Mouse (Mus musculus) heart, postnatal 0 days (tissue): ENCODE measurements at regions not wholly inside any gene's neighbourhood (a gene's known extent, or its start where the extent isn't known, plus 50 kb on each side); places are given as distances from the start of the nearest gene placed in this dataset.
A peak's percentile ranks its signal among the peaks of the same experiment; 100 is the strongest.

ENCODE experiments used
- ATAC-seq: fragments of 200-750 bp; cut with Nextera tagmentation; 2 replicates; pipeline ENCODE4 v1.8.0; 2017; ENCODE audit warnings: low read depth, moderate number of reproducible peaks, moderate library complexity; ENCODE audit not compliant: insufficient read depth
- DNase-seq: peaks from one replicate; pipeline ENCODE4 v3.0.0-alpha.2; 2016; ENCODE audit warnings: low spot score
- H3K27ac ChIP-seq: fragments of 300-500 bp; sonication (generic); 2 replicates; pipeline ENCODE4 v1.5.1; 2014; ENCODE audit warnings: low read depth, mild to moderate bottlenecking
- H3K27me3 ChIP-seq: fragments of 300-500 bp; sonication (generic); 2 replicates; pipeline ENCODE4 v1.6.1; 2014; ENCODE audit warnings: low read length, mixed read lengths; ENCODE audit not compliant: control insufficient read depth, insufficient read depth
- H3K36me3 ChIP-seq: fragments of 300-500 bp; sonication (generic); replicated peaks from 2 replicates; pipeline ENCODE4 v1.6.1; 2014; ENCODE audit warnings: low read length, mixed read lengths; ENCODE audit not compliant: control insufficient read depth, insufficient read depth
- H3K4me1 ChIP-seq: fragments of 300-500 bp; sonication (generic); 2 replicates; pipeline ENCODE4 v1.6.1; 2014; ENCODE audit warnings: antibody characterized with exemption; ENCODE audit not compliant: control insufficient read depth, insufficient read depth
- H3K4me2 ChIP-seq: fragments of 300-500 bp; sonication (generic); 2 replicates; pipeline ENCODE4 v1.6.1; 2014; ENCODE audit warnings: low read depth, mild to moderate bottlenecking, low read length, moderate library complexity
- H3K4me3 ChIP-seq: fragments of 300-500 bp; sonication (generic); 2 replicates; pipeline ENCODE4 v1.5.1; 2014; ENCODE audit warnings: low read depth, low read length
- H3K9ac ChIP-seq: fragments of 300-500 bp; sonication (generic); replicated peaks from 2 replicates; pipeline ENCODE4 v1.6.1; 2014; ENCODE audit warnings: low read depth, low read length, mixed read lengths
- H3K9me3 ChIP-seq: fragments of 300-500 bp; sonication (generic); replicated peaks from 2 replicates; pipeline ENCODE4 v1.6.1; 2016; ENCODE audit warnings: low read length; ENCODE audit not compliant: control insufficient read depth
- CTCF ChIP-seq: IDR thresholded peaks from 2 replicates; pipeline ENCODE4 v1.5.1; 2016; ENCODE audit warnings: antibody characterized with exemption, control low read depth, low read depth
- EP300 ChIP-seq: IDR thresholded peaks from 2 replicates; pipeline ENCODE4 v1.6.1; 2016; ENCODE audit warnings: antibody characterized with exemption, low read depth
- WGBS: fragments of 180-500 bp; shearing (Covaris S2); extraction: QIAGEN DNeasy Blood & Tissue Kit; methylation state at CpG from one replicate; pipeline ENCODE4 v1.1.7; 2014; 5-methylcytosine and 5-hydroxymethylcytosine counted together

DNA sequence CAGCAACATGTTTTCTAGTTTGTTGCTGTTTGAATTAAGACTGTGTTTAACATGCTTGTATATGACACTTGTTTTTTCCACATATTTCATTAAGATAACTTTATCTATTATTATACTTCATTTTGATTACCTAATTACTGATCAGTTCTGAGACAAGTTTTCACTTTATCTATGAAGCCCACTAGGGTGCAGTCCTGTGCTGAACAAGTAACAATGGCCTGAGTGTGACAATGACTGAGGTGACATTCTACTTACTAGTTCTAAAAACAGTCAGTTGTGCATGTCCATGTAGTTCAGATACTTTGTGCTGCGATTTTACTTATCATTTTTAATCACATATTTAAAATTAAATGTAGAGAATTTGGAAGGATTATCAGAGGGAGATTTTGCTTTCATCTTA, 1795.2 kb upstream of the Gm37988 start:
- Histone ChIP-seq H3K9me3 (no peaks in the 10 kb centered on the region), H3K27ac (no peak overlapping the region), H3K4me2 (no peak overlapping the region), H3K4me3 (no peak overlapping the region), H3K9ac (no peak overlapping the region), H3K36me3 (no peaks in the 10 kb centered on the region), H3K27me3 (no peaks in the 10 kb centered on the region), H3K4me1 (no peaks in the 10 kb centered on the region)
- DNase-seq = no peak
- 35% methylated on average over 1 of the region's 1 CpGs for WGBS
- TF ChIP-seq EP300 (no peak), CTCF (peak; percentile 26)
- no peak for ATAC-seq

GRCm38 (mm10) chr1:3062759-3063158, 1744.9 kb upstream of the Gm37988 start:
- Histone ChIP-seq H3K27me3 (no peaks in the 10 kb centered on the region), H3K4me3 (no peak overlapping the region), H3K4me1 (no peaks in the 10 kb centered on the region), H3K9me3 (no peaks in the 10 kb centered on the region), H3K36me3 (no peaks in the 10 kb centered on the region), H3K9ac (no peak overlapping the region), H3K4me2 (no peak overlapping the region), H3K27ac (no peak overlapping the region)
- DNase-seq (no peak), ATAC-seq (no peak)
- TF ChIP-seq CTCF = no peak
- TF ChIP-seq EP300 = no peak

DNA sequence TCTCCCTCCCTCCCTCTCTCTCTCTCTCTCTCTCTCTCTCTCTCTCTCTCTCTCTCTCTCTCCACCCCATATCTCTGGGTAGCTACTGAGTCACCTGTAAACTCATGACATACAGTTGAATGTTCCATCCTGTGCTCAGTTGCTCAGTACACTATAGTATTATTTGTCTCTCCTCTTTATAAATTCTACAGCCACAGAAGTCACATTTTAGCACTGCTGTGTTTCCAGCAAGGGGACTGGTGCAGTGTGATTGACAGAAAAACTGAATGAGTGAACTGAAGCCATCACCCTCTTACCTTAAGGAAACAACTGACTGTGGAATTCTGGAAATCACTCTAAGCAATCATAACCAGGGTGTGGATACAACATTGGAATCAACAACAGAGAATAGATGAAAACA, 1713.3 kb upstream of the Gm37988 start:
- no peak overlapping the region for H3K4me3 ChIP-seq
- no peaks in the 10 kb centered on the region for H3K36me3 ChIP-seq
- no peak overlapping the region for H3K4me2 ChIP-seq
- no peaks in the 10 kb centered on the region for H3K27me3 ChIP-seq
- DNase-seq (no peak), ATAC-seq (no peak)
- TF ChIP-seq EP300 = no peak
- no peak for TF ChIP-seq CTCF
- no peak overlapping the region for H3K9ac ChIP-seq
- H3K4me1 ChIP-seq = no peaks in the 10 kb centered on the region
- no peak overlapping the region for H3K27ac ChIP-seq
- no peaks in the 10 kb centered on the region for H3K9me3 ChIP-seq

DNA sequence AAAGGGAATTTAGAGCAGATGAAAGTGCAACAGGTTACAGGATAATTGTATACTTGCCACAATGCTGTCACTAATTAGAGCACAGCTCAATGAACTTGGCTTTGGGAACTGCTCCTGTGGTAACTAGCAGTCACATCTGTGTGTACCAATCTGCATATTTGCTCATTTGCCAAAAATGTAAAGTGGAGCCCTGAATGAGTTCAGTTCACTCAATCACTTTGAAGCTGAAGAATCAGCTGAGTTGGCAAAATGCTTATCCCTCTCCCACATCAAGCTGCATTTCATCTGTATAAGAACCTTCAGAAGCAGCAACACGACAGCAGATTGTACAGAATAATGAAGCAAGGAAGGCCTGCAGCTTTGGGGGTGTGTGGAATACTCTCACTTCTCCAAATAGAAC, 1712.8 kb upstream of the Gm37988 start:
- Histone ChIP-seq H3K4me1 (no peaks in the 10 kb centered on the region), H3K9me3 (no peaks in the 10 kb centered on the region), H3K27ac (no peak overlapping the region), H3K9ac (no peak overlapping the region), H3K27me3 (no peaks in the 10 kb centered on the region), H3K36me3 (no peaks in the 10 kb centered on the region), H3K4me3 (no peak overlapping the region), H3K4me2 (no peak overlapping the region)
- no peak for DNase-seq
- TF ChIP-seq CTCF (no peak), EP300 (no peak)
- ATAC-seq = no peak
- 56% methylated on average over 1 of the region's 1 CpGs for WGBS

- 63% methylated on average over 4 of the region's 4 CpGs for WGBS
Measured at GRCm38 (mm10) chr1:3113564-3113963, 1694.1 kb upstream of the Gm37988 start.

GRCm38 (mm10) chr1:3119498-3120391, 1687.9 kb upstream of the Gm37988 start:
- WGBS = 41% methylated on average over 2 of the region's 2 CpGs
- no peak for TF ChIP-seq EP300
- H3K4me3 ChIP-seq = no peak overlapping the region
- no peaks in the 10 kb centered on the region for H3K9me3 ChIP-seq
- no peak overlapping the region for H3K9ac ChIP-seq
- H3K4me1 ChIP-seq = peaks cover 7% of the 10 kb centered on the region
- peak; percentile 47 for DNase-seq
- peak; percentile 55; the same call in 1 of the 2 replicates for ATAC-seq
- H3K27ac ChIP-seq = peak overlapping the region; percentile 58; the same call in 1 of the 2 replicates
- H3K27me3 ChIP-seq = no peaks in the 10 kb centered on the region
- H3K4me2 ChIP-seq = no peak overlapping the region
- no peaks in the 10 kb centered on the region for H3K36me3 ChIP-seq

More at GRCm38 (mm10) chr1:3113564-3113963, 1694.1 kb upstream of the Gm37988 start:
- Histone ChIP-seq H3K27ac (no peak overlapping the region), H3K9me3 (no peaks in the 10 kb centered on the region), H3K36me3 (no peaks in the 10 kb centered on the region), H3K27me3 (no peaks in the 10 kb centered on the region), H3K4me1 (no peaks in the 10 kb centered on the region), H3K4me2 (no peak overlapping the region), H3K4me3 (no peak overlapping the region), H3K9ac (no peak overlapping the region)
- ATAC-seq (no peak), DNase-seq (no peak)
- no peak for TF ChIP-seq EP300
- TF ChIP-seq CTCF = no peak
